Mouse (Mus musculus) forebrain, embryonic 14.5 days (tissue): ENCODE data around the gene Hc. TPM values are rescaled to one million over a fixed set of nuclear protein-coding genes. Genes with fewer than 3 reads are reported as not detected.
A peak's percentile ranks its signal among the peaks of the same experiment; 100 is the strongest.

Experiments
- ATAC-seq: fragments of 200-750 bp; cut with Nextera tagmentation; 2 replicates; pipeline ENCODE4 v1.8.0; 2017; ENCODE audit warnings: mild to moderate bottlenecking, moderate library complexity
- DNase-seq: peaks from one replicate; pipeline ENCODE4 v3.0.0-alpha.2; 2015; ENCODE audit warnings: low spot score
- H3K27ac ChIP-seq: fragments of 300-500 bp; sonication (generic); 2 replicates; pipeline ENCODE4 v1.5.1; 2014; ENCODE audit warnings: low read depth, mild to moderate bottlenecking, control low read depth, low read length, moderate library complexity
- H3K27me3 ChIP-seq: fragments of 300-500 bp; sonication (generic); replicated peaks from 2 replicates; pipeline ENCODE4 v1.6.1; 2014; ENCODE audit warnings: low read length, control low read depth, mixed read lengths; ENCODE audit not compliant: control insufficient read depth, insufficient read depth
- H3K36me3 ChIP-seq: fragments of 300-500 bp; sonication (generic); 2 replicates; pipeline ENCODE4 v1.6.1; 2014; ENCODE audit warnings: low read length, control low read depth; ENCODE audit not compliant: control insufficient read depth, insufficient read depth
- H3K4me1 ChIP-seq: fragments of 300-500 bp; sonication (generic); 2 replicates; pipeline ENCODE4 v1.6.1; 2014; ENCODE audit warnings: antibody characterized with exemption, low read length, control low read depth; ENCODE audit not compliant: control insufficient read depth, insufficient read depth
- H3K4me2 ChIP-seq: fragments of 300-500 bp; sonication (generic); 2 replicates; pipeline ENCODE4 v1.6.1; 2014; ENCODE audit warnings: mild to moderate bottlenecking, control low read depth, low read length
- H3K4me3 ChIP-seq: fragments of 300-500 bp; sonication (generic); 2 replicates; pipeline ENCODE4 v1.5.1; 2014; ENCODE audit warnings: low read depth, low read length, control low read depth
- H3K9ac ChIP-seq: fragments of 300-500 bp; sonication (generic); 2 replicates; pipeline ENCODE4 v1.6.1; 2014; ENCODE audit warnings: mild to moderate bottlenecking, low read length, control low read depth, moderate library complexity
- H3K9me3 ChIP-seq: fragments of 300-500 bp; sonication (generic); replicated peaks from 2 replicates; pipeline ENCODE4 v1.6.1; 2016; ENCODE audit warnings: low read length, control low read depth, mixed read lengths; ENCODE audit not compliant: control insufficient read depth
- WGBS: fragments of 180-500 bp; shearing (Covaris S2); extraction: QIAGEN DNeasy Blood & Tissue Kit; methylation state at CpG from one replicate; pipeline ENCODE4 v1.1.7; 2014; 5-methylcytosine and 5-hydroxymethylcytosine counted together
- polyA plus RNA-seq: library from polyadenylated mRNA; unstranded; fragments of >200 nt; fragmentation: Nextera tagmentation; extraction: Ambion mirVana; gene quantifications from 2 replicates; pipeline ENCODE4 v1.2.1, GENCODE M21; 2014

Hc gene
- 0.69 and 1.1 TPM in 2 replicates for polyA plus RNA-seq

GRCm38 (mm10) chr2:35061338-35061737, at the start of gene Hc:
Gene Hc, minus strand, starts transcription at chr2:35061438.
- no peak within 1 kb of the TSS for H3K4me2 ChIP-seq
- H3K27ac ChIP-seq, result no peak within 1 kb of the TSS
- DNase-seq (no peak), ATAC-seq (no peak)
- H3K4me3 ChIP-seq, result no peak within 1 kb of the TSS
- H3K4me1 ChIP-seq, result no peaks in the 10 kb centered on the region
- WGBS, result 89% methylated on average over 5 of the region's 5 CpGs
- no peak within 1 kb of the TSS for H3K9ac ChIP-seq
- no peaks in the 10 kb centered on the region for H3K36me3 ChIP-seq
- H3K27me3 ChIP-seq, result no peaks in the 10 kb centered on the region
- H3K9me3 ChIP-seq, result no peaks in the 10 kb centered on the region

- DNase-seq (no peak), ATAC-seq (no peak)
- H3K4me1 ChIP-seq, result peaks cover 5% of the 10 kb centered on the region; the same call in 1 of the 2 replicates
- no peak overlapping the region for H3K27ac ChIP-seq
- H3K27me3 ChIP-seq, result no peaks in the 10 kb centered on the region
- H3K36me3 ChIP-seq, result peaks cover 10% of the 10 kb centered on the region
- H3K4me3 ChIP-seq, result no peak overlapping the region
- peak overlapping the region; percentile 64 for H3K4me2 ChIP-seq
- WGBS, result 87% methylated on average over 2 of the region's 2 CpGs
- H3K9me3 ChIP-seq, result no peaks in the 10 kb centered on the region
- no peak overlapping the region for H3K9ac ChIP-seq
Observed at GRCm38 (mm10) chr2:35110521-35110920, 49.3 kb upstream of the Hc start.

- no peaks in the 10 kb centered on the region for H3K27me3 ChIP-seq
- peaks cover 5% of the 10 kb centered on the region; the same call in 1 of the 2 replicates for H3K36me3 ChIP-seq
- 1% methylated on average over 13 of the region's 13 CpGs for WGBS
- no peak for ATAC-seq
- peaks cover 5% of the 10 kb centered on the region; the same call in 1 of the 2 replicates for H3K4me1 ChIP-seq
- H3K9me3 ChIP-seq, result no peaks in the 10 kb centered on the region
- peak overlapping the region; percentile 83 for H3K9ac ChIP-seq
- peak overlapping the region; percentile 64 for H3K4me2 ChIP-seq
- peak overlapping the region; percentile 79 for H3K4me3 ChIP-seq
- DNase-seq, result no peak
- peak overlapping the region; percentile 78 for H3K27ac ChIP-seq
Observed at GRCm38 (mm10) chr2:35109924-35110304, 48.7 kb upstream of the Hc start.

- peak within 1 kb of the TSS; percentile 79 for H3K4me3 ChIP-seq
- ATAC-seq (peak; percentile 98), DNase-seq (peak; percentile 95)
- 2% methylated on average over 61 of the region's 62 CpGs for WGBS
- H3K4me2 ChIP-seq, result peak within 1 kb of the TSS; percentile 64
- H3K27ac ChIP-seq, result peak within 1 kb of the TSS; percentile 78
- H3K9ac ChIP-seq, result peak within 1 kb of the TSS; percentile 83
- no peaks in the 10 kb centered on the region for H3K9me3 ChIP-seq
- peaks cover 5% of the 10 kb centered on the region; the same call in 1 of the 2 replicates for H3K4me1 ChIP-seq
- H3K36me3 ChIP-seq, result no peaks in the 10 kb centered on the region
- H3K27me3 ChIP-seq, result no peaks in the 10 kb centered on the region
Observed at GRCm38 (mm10) chr2:35109141-35109923, 48.1 kb upstream of the Hc start, which contains the start of gene Cntrl. Gene Cntrl, plus strand, starts transcription at chr2:35109492.

GRCm38 (mm10) chr2:35108712-35109111, 47.5 kb upstream of the Hc start:
- Histone ChIP-seq H3K9ac (peak overlapping the region; percentile 83), H3K4me2 (peak overlapping the region; percentile 64), H3K27me3 (no peaks in the 10 kb centered on the region), H3K9me3 (no peaks in the 10 kb centered on the region), H3K4me3 (peak overlapping the region; percentile 79), H3K36me3 (no peaks in the 10 kb centered on the region), H3K27ac (peak overlapping the region; percentile 78), H3K4me1 (peaks cover 5% of the 10 kb centered on the region; the same call in 1 of the 2 replicates)
- DNase-seq (peak; percentile 79), ATAC-seq (peak; percentile 56)
- 39% methylated on average over 3 of the region's 3 CpGs for WGBS

- ATAC-seq (no peak), DNase-seq (peak; percentile 45)
- no peaks in the 10 kb centered on the region for H3K9me3 ChIP-seq
- peaks cover 5% of the 10 kb centered on the region; the same call in 1 of the 2 replicates for H3K4me1 ChIP-seq
- H3K9ac ChIP-seq, result no peak overlapping the region
- no peak overlapping the region for H3K4me2 ChIP-seq
- H3K27me3 ChIP-seq, result no peaks in the 10 kb centered on the region
- H3K36me3 ChIP-seq, result no peaks in the 10 kb centered on the region
- no peak overlapping the region for H3K4me3 ChIP-seq
- no peak overlapping the region for H3K27ac ChIP-seq
- 49% methylated on average over 5 of the region's 5 CpGs for WGBS
Observed at GRCm38 (mm10) chr2:35107984-35108635, 46.9 kb upstream of the Hc start.

- WGBS, result 68% methylated on average over 3 of the region's 3 CpGs
- no peaks in the 10 kb centered on the region for H3K36me3 ChIP-seq
- H3K27ac ChIP-seq, result no peak overlapping the region
- no peaks in the 10 kb centered on the region for H3K27me3 ChIP-seq
- no peaks in the 10 kb centered on the region for H3K4me1 ChIP-seq
- ATAC-seq (no peak), DNase-seq (no peak)
- H3K4me3 ChIP-seq, result no peak overlapping the region
- H3K4me2 ChIP-seq, result no peak overlapping the region
- no peaks in the 10 kb centered on the region for H3K9me3 ChIP-seq
- no peak overlapping the region for H3K9ac ChIP-seq
Observed at GRCm38 (mm10) chr2:35104843-35105242, 43.6 kb upstream of the Hc start.

GRCm38 (mm10) chr2:35103558-35103957, 42.3 kb upstream of the Hc start:
- ATAC-seq (no peak), DNase-seq (no peak)
- no peak overlapping the region for H3K27ac ChIP-seq
- H3K9me3 ChIP-seq, result no peaks in the 10 kb centered on the region
- no peak overlapping the region for H3K9ac ChIP-seq
- H3K4me2 ChIP-seq, result no peak overlapping the region
- no peak overlapping the region for H3K4me3 ChIP-seq
- H3K4me1 ChIP-seq, result no peaks in the 10 kb centered on the region
- H3K27me3 ChIP-seq, result no peaks in the 10 kb centered on the region
- WGBS, result 80% methylated on average over 5 of the region's 5 CpGs
- H3K36me3 ChIP-seq, result no peaks in the 10 kb centered on the region

- no peak for ATAC-seq
- H3K4me1 ChIP-seq, result no peaks in the 10 kb centered on the region
- no peaks in the 10 kb centered on the region for H3K9me3 ChIP-seq
- H3K36me3 ChIP-seq, result no peaks in the 10 kb centered on the region
- H3K4me2 ChIP-seq, result no peak overlapping the region
- DNase-seq, result no peak
- H3K27me3 ChIP-seq, result no peaks in the 10 kb centered on the region
- H3K4me3 ChIP-seq, result no peak overlapping the region
- H3K9ac ChIP-seq, result no peak overlapping the region
- no peak overlapping the region for H3K27ac ChIP-seq
Observed at GRCm38 (mm10) chr2:35102777-35103176, 41.5 kb upstream of the Hc start.
